Mouse (Mus musculus) kidney, postnatal 4 days (tissue): ENCODE data around the gene Mrpl2.

Source experiments
- DNase-seq, 2 experiments: peaks; one replicate each; pipeline ENCODE4 v3.0.0; 2021; ENCODE audit warnings: mixed read lengths in 2 of 2

Mrpl2 gene

GRCm38 (mm10) chr17:46645561-46646321 lies at the start of gene Mrpl2, which contains the start of gene Klc4:
TSS of gene Mrpl2 (plus strand) at chr17:46646229.
TSS of gene Klc4 (minus strand) at chr17:46646022.
- DNase-seq = peak; percentile 99 to 100

GRCm38 (mm10) chr17:46597956-46598355 lies 48.1 kb upstream of the Mrpl2 start:
- no peak for DNase-seq

GRCm38 (mm10) chr17:46598963-46599362 lies 47.1 kb upstream of the Mrpl2 start:
- no peak for DNase-seq

- no peak for DNase-seq
Measured at GRCm38 (mm10) chr17:46600569-46600968, 45.5 kb upstream of the Mrpl2 start.

GRCm38 (mm10) chr17:46602212-46602611 lies 43.8 kb upstream of the Mrpl2 start:
- peak; percentile 55 to 71 for DNase-seq

- no peak for DNase-seq
Measured at GRCm38 (mm10) chr17:46603229-46603628, 42.8 kb upstream of the Mrpl2 start.

- no peak for DNase-seq
Measured at GRCm38 (mm10) chr17:46605126-46605525, 40.9 kb upstream of the Mrpl2 start.

GRCm38 (mm10) chr17:46605987-46606386 lies 40.0 kb upstream of the Mrpl2 start:
- DNase-seq = peak in 1 of 2 experiments; percentile 29

GRCm38 (mm10) chr17:46609721-46610514 lies 36.1 kb upstream of the Mrpl2 start:
- DNase-seq = peak; percentile 63 to 75

- DNase-seq = no peak
Measured at GRCm38 (mm10) chr17:46611316-46611715, 34.7 kb upstream of the Mrpl2 start.

GRCm38 (mm10) chr17:46612189-46612588 lies 33.8 kb upstream of the Mrpl2 start:
- DNase-seq = no peak

- DNase-seq = peak; percentile 42 to 63
Measured at GRCm38 (mm10) chr17:46612820-46613219, 33.2 kb upstream of the Mrpl2 start.

- DNase-seq = no peak
Measured at GRCm38 (mm10) chr17:46613229-46613628, 32.8 kb upstream of the Mrpl2 start.

GRCm38 (mm10) chr17:46617799-46618198 lies 28.2 kb upstream of the Mrpl2 start:
- DNase-seq = no peak

- DNase-seq = no peak
Measured at GRCm38 (mm10) chr17:46618394-46618768, 27.6 kb upstream of the Mrpl2 start.

- DNase-seq = peak in 1 of 2 experiments; percentile 60
Measured at GRCm38 (mm10) chr17:46618769-46619682, 27.0 kb upstream of the Mrpl2 start.

- no peak for DNase-seq
Measured at GRCm38 (mm10) chr17:46619683-46620357, 26.2 kb upstream of the Mrpl2 start.

GRCm38 (mm10) chr17:46621324-46621723 lies 24.7 kb upstream of the Mrpl2 start:
- peak; percentile 67 to 73 for DNase-seq

GRCm38 (mm10) chr17:46622269-46622668 lies 23.8 kb upstream of the Mrpl2 start:
- no peak for DNase-seq

GRCm38 (mm10) chr17:46623819-46624557 lies 22.0 kb upstream of the Mrpl2 start:
- peak; percentile 52 to 62 for DNase-seq

GRCm38 (mm10) chr17:46624598-46624997 lies 21.4 kb upstream of the Mrpl2 start:
- DNase-seq = no peak
